Mouse (Mus musculus) kidney, postnatal 14 days (tissue): ENCODE measurements around the gene Mllt3.

Source experiments
- DNase-seq: peaks from one replicate; pipeline ENCODE4 v3.0.0; 2022; ENCODE audit warnings: mixed read lengths

Gene Mllt3

DNA sequence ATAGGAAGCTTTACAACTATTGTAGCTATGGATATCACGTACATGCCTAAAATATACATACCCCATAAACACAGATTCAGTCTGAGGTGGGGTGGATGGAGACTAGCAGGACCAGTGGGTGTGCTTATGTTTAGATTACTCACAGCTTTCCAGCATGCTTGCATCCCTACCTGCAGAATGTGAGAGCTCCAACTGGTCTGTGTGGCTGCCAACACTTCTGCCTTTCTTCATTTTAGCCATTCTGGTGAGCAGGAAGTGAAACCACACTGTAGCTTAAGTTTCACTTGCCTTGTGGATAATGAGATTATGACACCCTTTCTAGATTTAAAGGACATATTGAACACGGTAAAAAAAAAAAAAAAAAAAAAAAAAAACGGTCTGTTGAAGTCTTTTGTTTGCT is 88.8 kb downstream of the Mllt3 start:
- no peak for DNase-seq

DNA sequence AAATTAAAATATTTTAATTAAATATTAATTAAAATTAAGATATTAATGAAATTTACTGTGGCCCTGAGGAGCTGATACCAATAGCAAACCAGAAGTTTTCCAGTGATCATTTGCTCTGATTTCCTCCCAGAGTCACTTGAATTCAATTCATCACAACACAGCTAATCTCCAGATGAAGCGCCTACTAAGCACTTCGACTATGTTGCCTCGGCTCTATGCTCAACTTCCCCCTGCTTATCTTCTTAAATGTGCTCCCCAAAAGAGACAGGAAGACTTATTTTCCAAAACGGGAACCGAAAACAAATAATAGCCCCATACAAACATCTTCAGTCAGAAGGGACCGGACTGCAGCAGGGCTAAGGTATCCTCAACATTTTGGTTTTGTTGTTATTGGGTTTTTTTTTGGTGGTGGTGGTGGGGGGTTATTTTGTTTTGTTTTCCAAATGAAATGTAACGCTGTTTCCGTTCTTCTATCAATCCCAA is 90.2 kb downstream of the Mllt3 start:
- no peak for DNase-seq

DNA sequence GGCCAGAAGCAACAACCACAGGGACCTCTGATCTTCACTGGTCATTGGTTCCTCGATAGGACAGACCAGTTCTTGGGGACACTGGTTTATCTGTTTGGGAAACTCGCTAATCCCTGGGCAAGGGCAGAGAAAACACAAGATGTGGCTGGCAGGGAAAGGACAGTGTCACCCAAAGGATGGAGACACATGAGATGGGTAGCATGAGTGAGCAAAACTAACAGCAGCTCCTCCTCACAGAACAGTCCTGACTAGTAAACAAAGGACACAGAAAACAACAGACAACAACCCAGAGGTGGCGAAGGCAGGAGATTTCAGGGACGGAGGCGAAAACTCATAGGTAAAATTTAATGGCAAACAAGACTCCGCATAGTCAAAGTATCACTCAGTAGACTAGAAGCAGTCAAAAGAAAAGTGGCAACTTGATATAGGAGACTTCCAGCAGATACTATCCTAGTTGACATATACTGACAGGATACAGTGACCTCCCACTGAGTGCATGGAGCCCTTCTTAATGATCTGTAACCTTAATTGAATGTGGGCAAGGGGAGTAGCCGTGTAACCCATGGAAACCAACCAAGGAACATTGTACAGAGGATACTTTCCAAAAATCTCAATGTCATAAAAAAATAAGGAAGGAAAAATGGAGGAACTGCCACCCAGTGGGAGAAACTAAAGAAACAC is 93.5 kb downstream of the Mllt3 start:
- no peak for DNase-seq

DNA sequence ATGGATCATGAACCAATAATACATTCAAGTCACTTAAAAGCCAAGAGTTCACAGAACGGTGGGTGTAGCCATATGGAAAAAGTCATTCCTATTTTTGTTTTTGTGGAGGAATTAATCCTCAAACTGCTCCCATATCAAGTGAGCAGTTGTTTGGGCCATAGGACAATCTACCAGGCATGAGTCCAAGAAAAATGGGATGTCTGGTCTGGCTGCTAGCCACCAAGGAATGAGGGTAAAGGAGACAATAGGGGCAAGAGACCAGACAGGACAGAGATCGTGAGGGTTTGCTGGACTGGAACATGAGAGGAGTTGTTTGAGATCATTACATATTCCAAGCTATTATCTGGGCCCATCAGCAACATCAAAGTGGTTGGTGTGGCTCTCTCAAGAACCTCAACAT is 96.8 kb downstream of the Mllt3 start:
- DNase-seq: peak; percentile 53

- DNase-seq: no peak
Observed at GRCm38 (mm10) chr4:87933701-87934337, 99.3 kb downstream of the Mllt3 start.

GRCm38 (mm10) chr4:87930356-87931245 is 102.6 kb downstream of the Mllt3 start:
- no peak for DNase-seq

- DNase-seq: no peak
Observed at GRCm38 (mm10) chr4:87928603-87929199, 104.5 kb downstream of the Mllt3 start.

DNA sequence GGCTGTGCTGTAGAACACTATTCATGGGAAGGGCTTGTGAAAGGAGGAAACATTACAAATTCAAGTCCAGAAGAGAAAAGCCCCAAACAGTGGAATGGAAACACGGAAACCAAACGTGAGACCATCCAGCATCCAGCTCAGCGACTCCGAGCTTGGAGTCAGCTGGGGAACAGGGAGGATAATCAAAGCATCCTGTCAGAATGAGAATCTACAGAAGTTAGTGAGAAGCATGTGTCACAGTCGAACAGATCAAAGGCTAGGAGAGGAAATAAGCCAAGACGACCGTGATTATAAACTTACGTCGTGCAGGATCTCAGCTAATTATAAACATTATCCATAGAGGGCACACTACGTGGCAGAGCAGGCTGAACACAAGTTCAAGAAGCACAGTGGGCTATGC is 105.8 kb downstream of the Mllt3 start:
- no peak for DNase-seq

DNA sequence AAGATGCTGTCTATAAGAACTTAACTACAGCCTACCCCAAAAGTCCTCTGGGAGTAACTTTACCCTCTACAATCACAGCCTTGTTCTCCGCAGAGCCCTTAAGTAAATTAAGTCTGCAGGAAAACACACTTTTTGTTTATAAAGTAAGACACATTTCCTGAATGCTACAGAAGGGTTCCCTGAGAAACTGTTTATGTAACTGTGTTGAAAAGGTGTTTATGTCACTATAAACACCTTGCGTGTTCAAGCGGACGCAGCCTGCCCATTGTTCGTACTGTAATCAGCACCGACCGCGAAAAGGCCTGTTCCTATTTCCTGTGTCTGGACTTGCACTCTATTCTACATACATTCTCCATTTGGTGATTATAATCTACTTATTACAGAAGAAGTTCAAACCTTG is 112.5 kb downstream of the Mllt3 start:
- no peak for DNase-seq

DNA sequence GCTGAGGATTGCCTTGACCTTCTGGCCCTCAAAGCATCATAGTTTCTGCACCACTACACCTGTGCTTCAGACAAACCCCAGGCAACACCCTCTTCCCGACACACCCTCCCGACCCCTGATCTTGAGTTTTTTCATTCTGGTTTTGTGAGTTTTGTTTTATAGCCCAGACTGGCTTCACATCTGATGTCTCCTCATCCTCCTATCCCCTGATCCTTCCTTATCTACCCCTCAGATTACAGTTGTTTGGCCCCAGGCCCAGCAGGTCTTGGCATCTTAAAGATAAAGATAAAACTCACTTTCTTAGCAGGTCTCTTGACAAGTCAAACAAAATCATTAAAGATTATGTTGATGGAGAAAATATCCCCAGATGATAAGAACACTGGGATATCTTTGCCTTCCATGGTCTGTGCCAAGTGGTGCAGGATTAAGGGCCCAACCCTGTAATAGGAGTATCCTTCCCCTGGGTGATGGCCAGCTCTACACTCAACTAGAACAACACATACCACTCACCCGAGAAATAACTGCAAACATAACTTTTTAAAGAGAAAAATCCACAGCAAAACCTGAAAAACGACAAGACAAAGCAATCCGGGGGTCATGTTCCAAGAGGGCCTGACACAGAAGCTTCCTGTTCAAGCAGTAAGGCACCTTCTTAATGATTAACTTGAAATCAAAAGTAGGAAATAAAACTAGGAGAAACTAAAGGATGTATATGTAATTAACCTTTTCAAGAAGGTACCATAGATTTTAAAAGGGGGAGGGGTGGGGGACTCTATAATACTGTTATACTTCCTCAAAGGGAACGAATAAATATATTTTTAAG is 121.8 kb downstream of the Mllt3 start:
- DNase-seq: no peak

- DNase-seq: no peak
Observed at GRCm38 (mm10) chr4:87905149-87905771, 127.9 kb downstream of the Mllt3 start.

- DNase-seq: no peak
Observed at GRCm38 (mm10) chr4:87904722-87905121, 128.4 kb downstream of the Mllt3 start.

DNA sequence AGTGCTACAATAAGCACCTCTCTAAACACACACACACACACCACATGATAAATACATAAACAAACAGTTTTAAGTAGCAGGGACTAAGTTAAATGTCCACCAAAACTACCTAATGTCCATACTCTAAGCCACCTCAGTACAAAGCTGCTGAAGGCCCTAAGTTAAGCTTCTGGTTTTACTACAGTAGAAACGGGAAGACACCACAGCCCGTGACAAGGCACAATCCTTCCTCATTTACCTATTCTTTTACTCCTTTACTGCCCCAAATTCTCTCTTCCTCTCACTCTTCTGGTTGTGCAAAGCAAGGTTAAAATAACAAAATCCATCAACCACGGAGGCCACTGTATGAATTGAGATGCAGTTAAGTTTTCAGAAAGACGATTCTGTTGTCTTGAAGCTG is 130.6 kb downstream of the Mllt3 start:
- DNase-seq: no peak

- DNase-seq: peak; percentile 47
Observed at GRCm38 (mm10) chr4:87901166-87901565, 132.0 kb downstream of the Mllt3 start.

- DNase-seq: no peak
Observed at GRCm38 (mm10) chr4:87893498-87893897, 139.7 kb downstream of the Mllt3 start.

- DNase-seq: no peak
Observed at GRCm38 (mm10) chr4:87893012-87893411, 140.2 kb downstream of the Mllt3 start.

DNA sequence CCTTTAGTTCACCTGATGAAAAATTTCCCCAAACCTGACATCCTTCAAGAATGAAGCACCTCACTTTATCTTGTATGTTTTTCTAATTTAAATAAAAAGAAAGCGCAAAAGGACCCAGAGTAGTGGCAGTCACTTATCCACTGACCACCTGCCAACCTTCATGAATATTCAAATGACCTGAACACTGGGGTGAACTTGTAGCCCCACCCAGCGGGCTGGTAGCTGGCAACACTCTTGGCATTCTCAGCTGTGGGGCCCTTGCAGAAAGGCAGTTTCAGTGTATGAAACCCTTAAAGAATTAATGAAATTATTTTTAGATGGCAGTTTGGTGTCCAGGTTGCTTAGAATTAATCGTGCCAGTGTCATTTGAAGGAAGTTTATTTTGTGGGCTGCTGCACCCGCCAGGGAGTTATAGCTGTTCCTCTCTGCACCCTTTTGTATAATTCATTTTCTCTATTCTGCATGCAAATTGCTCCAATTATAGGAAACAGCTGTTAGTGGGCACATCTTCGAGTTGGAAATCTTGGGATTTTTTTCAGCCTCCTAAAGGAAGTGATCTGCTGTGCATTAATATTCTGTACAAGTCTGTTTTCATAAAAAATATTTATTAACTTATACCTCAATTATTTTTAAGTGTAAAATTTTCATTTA is 149.8 kb downstream of the Mllt3 start:
- peak; percentile 45 for DNase-seq

- no peak for DNase-seq
Observed at GRCm38 (mm10) chr4:87881995-87882394, 151.2 kb downstream of the Mllt3 start.

DNA sequence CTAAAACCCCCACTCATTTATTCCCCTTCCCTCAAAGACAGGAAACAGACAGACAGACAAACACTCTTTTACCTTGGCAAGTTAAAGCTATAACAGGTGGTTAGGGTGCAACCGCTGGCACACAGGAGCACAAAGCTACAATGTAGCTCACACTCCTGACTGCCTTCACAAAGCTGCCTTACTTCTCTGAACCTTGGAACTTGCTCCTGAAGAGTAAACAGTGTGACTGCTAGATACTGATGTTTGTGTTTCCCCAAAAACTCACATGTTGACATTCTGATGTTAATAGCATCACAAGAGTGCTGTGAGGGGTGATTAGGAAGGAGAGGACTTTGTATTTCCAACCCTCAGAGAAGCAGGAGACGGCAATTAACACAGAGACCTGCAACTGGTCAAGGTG is 151.6 kb downstream of the Mllt3 start:
- no peak for DNase-seq

DNA sequence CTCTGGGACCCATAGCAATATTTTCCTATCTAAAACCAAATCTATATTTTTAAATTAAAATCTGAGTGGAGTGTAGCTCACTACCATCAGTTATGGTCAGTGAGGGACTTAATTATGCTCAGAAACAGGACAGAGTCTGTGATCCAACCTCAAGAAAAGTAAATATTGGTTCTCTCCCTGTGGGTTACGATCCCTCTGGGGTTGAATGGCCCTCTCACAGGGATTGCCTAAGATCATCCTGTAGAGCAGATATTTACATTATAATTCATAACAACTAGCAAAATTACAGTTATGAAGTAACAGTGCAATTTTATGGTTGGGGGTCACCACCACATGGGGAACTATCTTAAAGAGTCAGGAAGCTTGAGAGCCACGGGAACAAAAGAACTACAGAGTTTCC is 152.9 kb downstream of the Mllt3 start:
- DNase-seq: no peak

- DNase-seq: no peak
Observed at GRCm38 (mm10) chr4:87878701-87879100, 154.5 kb downstream of the Mllt3 start.
